Mouse (Mus musculus): ENCODE results near the gene Gltp.

Gltp gene

GRCm38 (mm10) chr5:114658255-114658654 is 32.5 kb downstream of the Gltp start, which contains the start of gene Trpv4:
Gene Trpv4, minus strand, starts transcription at chr5:114658421.
- DNase-seq (ENCODE audit: low spot score), result no peak

DNA sequence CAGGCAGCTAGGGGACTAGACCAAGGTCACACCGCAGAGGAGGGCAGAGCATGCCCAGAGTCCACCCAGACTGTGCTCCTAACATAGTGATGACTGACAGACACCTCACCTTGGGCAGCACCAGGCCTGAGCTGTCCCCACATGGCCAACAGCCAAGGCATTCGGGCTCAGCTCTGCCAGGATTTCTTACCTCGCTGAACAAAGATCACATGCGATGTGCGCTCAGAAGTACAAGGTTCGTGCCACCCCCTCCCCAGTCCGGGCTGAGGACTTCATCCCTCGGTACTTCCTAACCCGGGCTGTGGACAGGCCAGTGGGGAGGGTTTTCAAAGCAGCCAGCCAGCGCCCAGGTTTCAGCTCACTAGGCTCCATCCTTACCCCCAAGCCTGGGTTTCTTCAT is 33.4 kb downstream of the Gltp start:
- no peak for DNase-seq (ENCODE audit: low spot score)

DNA sequence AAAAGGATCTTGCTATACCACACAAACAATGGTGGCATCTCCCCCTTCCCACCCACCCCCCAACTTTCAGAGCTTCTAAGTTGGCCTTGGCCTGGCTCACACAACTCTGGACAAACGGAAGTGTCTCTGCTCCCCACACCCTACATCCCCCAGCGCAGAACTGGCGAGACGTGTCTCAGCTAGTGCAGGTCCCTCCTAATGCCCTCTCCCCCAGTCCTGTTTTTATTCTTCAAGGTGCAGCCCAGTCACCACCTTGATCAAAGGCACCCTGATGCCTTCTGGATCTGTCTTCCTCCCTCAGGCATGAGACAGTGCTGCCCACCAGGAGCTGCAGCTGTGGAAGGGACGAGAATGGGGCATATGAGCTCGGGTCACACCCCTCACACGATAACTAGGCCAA is 34.5 kb downstream of the Gltp start:
- DNase-seq (ENCODE audit: low spot score), result no peak

- DNase-seq (ENCODE audit: low spot score), result no peak
These were observed 35.1 kb downstream of the Gltp start for GRCm38 (mm10) chr5:114655721-114656120.

DNA sequence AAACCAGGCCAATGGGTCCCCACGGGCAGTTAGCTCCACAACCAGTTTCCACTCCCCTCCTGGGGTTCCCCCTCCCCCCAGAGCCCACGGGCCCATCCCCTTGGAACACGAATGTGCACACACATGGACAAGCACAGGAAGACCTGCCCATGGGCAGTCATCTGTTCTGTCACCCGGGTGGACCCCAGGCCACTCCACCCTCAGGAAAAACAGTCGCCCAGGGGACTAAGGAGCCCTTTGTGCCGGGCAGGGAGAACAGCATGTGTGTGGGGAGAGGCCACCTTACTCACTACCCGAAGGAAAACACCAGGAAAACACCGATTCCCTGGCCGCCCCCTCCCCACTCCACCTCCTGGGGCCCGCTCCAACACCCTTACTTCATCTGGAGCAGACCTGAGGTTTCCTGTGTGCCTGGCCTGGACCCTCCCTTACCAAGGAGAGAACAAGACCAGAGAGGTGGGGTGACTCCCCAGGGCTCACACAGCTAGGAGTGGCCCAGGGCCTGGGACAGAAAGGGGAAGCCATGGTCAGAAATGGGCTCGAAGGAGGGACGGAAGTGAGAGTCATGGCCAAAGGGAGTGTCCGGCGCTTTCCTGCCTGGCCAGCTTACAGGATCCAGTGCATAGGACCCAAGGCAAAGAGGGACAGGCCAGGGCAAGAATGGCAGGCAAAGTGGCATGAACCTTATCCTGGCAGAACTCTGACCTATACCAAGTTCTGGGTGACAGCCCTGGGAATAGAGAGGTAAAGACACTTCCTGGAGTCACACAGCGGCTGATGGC is 36.9 kb downstream of the Gltp start:
- no peak for DNase-seq (ENCODE audit: low spot score)

GRCm38 (mm10) chr5:114651449-114651848 is 39.3 kb downstream of the Gltp start:
- no peak for DNase-seq (ENCODE audit: low spot score)

GRCm38 (mm10) chr5:114651002-114651401 is 39.8 kb downstream of the Gltp start:
- DNase-seq (ENCODE audit: low spot score), result no peak

DNA sequence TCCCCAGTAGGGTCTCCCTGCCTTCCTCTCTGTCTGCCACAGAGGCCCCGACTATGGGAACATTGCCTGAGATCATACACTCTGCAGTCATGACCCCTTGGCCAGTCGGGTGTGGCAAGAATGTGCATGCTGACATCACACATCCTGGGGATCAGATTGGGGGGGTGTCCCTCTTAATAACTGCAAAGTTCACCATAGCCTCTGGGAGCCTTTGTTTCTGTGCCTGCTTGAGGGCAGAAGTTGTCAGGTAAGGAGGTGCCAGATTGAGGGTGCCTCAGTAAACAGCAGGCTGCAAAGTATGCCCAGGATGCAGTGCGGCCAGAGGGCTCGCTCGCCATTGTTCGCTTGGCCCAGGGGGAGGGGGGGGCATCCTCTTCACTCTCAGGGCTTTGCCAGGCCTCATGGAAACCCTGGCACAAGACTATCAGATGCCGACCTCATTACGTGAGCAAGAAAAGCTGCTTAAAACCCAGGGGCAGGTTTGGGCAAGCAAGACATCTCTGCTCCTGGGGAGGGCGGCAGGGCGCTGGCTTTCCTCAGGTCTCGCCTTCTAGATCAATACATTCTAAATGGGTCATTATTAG is 42.0 kb downstream of the Gltp start:
- DNase-seq (ENCODE audit: low spot score), result no peak

DNA sequence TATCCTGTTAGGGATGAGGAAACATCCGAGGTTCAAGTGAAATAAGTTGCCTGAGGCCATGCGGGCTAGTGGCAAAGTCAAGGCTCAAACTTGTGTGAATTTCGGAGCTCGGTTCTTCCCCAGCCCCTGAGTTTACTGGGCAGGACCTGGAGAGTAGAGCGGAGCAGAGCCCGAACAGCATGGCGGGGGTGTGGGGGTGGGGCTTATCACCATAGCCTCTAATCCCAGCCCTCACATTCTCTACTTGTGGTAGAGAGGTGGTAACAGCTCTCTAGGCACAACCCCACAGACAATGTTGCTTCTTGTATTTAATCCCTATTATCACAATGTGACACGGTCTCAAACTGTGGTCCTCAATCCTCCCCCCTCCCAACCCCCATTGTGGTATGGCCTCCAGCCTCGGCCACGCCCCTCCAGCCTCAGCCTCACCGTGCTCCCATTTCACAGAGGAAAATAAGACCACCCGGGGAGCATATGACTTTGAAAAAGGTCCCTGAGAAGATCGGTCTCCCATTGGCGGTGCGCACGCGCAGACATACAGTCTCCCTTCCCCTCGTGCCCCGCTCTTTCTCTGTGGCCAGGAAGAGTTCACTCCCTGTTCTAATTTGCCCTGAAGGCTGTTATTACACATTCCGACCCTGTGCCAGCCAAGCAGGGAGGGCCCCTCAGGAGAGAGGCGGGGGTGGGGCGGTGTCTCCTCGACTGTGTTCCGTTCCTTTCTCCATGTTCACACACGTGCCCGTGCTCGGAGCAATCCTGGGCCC is 43.4 kb downstream of the Gltp start:
- no peak for DNase-seq (ENCODE audit: low spot score)

DNA sequence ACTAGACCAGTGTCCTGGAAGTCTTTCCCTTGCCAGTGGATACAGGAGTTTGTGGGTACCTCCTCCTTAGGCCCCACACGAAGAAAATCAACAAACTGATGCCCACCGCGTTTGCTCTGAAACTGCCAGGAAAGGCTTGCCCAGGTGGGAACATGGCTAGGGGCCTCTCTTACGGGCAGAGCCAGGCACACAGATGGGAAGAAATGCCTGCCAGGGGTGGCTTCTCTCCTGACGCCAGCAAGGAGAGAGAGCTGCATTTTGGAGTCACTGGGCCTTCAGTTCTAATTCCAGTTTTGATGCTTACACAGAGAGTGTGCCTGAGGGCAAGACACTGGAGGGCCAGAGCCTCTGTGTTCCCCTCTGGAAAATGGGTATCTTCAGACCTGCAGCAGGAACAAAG is 44.9 kb downstream of the Gltp start:
- no peak for DNase-seq (ENCODE audit: low spot score)

DNA sequence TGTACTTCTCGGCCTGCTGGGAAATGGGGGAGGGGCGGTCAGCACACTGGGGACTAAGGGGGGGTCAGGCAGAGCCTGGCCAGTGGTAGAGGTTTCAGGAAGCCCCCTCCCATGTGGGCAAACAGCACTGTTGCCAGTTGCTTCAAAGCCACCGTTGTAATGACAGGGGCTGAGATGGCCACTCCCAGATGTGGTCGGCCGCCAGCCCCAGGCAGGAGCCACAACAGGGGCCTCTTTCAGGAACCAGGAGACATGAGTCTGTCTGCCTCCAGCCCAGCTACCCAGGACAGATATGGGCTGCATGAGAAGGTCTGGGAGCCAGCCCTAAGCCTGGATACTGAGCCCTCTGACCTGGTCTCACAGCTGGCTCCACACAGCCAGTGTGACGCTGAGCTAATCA is 45.9 kb downstream of the Gltp start:
- DNase-seq (ENCODE audit: low spot score), result no peak

- DNase-seq (ENCODE audit: low spot score), result no peak
These were observed 50.0 kb downstream of the Gltp start for GRCm38 (mm10) chr5:114640809-114641208.

GRCm38 (mm10) chr5:114639645-114639957 is 51.2 kb downstream of the Gltp start:
- no peak for DNase-seq (ENCODE audit: low spot score)

GRCm38 (mm10) chr5:114638769-114639644 is 51.8 kb downstream of the Gltp start:
- peak; percentile 81 for DNase-seq (ENCODE audit: low spot score)

GRCm38 (mm10) chr5:114636091-114636490 is 54.7 kb downstream of the Gltp start:
- no peak for DNase-seq (ENCODE audit: low spot score)

- DNase-seq (ENCODE audit: low spot score), result no peak
These were observed 59.4 kb downstream of the Gltp start for GRCm38 (mm10) chr5:114631336-114631735.

DNA sequence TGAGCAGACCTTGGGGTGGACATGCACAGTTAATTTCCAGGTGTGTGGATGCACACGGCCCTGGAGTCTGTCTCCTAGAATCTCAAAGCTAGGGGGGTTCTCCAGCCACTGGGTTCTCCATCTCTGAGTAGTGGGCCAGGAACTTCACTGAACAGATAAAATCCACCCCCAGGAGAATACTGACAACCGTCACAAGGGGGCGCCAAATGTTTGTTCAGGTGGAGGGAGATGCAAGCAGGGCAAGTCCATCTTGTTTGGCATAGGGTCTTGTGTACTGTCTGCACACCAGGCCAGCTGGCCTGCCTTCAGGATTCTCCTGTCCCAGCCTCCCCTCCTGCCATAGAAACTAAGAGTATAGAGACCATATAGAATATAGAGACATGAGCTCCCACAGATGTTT is 65.2 kb downstream of the Gltp start:
- DNase-seq (ENCODE audit: low spot score), result peak; percentile 57

GRCm38 (mm10) chr5:114620305-114620704 is 70.5 kb downstream of the Gltp start:
- DNase-seq (ENCODE audit: low spot score), result no peak
